Mouse (Mus musculus): ENCODE results near the gene Alg5. TPM values are rescaled to one million over a fixed set of nuclear protein-coding genes. Genes with fewer than 3 reads are reported as not detected.

Gene Alg5
- total and polyA plus RNA-seq, 2 experiments from 2014 or later = 16.3 to 65.1 TPM

DNA sequence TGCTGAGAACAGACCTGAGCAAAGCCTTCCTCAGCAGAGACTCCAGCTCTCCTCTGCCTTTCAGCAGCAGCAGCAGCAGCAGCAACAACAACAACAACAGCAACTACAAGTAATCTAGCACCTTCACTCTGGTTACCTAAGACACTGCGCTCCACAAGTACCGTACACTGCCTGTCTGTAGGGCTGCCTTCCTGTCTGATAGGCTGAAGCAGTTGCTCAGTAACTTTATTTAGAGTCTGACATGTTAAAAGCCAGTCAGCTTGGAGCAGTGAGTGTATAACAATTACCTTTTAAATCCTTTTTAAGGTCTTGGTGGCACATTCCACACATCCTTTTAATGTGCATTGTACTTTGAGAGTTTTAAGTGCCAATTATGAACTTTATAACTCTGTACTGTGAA is 7.8 kb upstream of the Alg5 start:
- Histone ChIP-seq H3K4me1 (ENCODE audit: insufficient read depth, low read length) (no peaks in the 10 kb centered on the region), H3K9me3 (ENCODE audit: low read length) (no peaks in the 10 kb centered on the region), H3K27me3 (ENCODE audit: insufficient read depth, low read length) (no peaks in the 10 kb centered on the region), H3K4me3 (ENCODE audit: low read length) (no peak overlapping the region), H3K9ac (replicated peaks; ENCODE audit: low read length) (no peak overlapping the region), H3K27ac (no peak overlapping the region), H3K36me3 (ENCODE audit: insufficient read depth, low read length) (peaks cover 64% of the 10 kb centered on the region), H3K4me2 (ENCODE audit: low read depth, low read length) (no peak overlapping the region)
- ATAC-seq (no peak), DNase-seq (ENCODE audit: low spot score) (no peak)
- WGBS = 96% methylated on average over 2 of the region's 2 CpGs
- TF ChIP-seq CTCF (IDR thresholded peaks at IDR 0.05; ENCODE audit: low read depth) = no peak

DNA sequence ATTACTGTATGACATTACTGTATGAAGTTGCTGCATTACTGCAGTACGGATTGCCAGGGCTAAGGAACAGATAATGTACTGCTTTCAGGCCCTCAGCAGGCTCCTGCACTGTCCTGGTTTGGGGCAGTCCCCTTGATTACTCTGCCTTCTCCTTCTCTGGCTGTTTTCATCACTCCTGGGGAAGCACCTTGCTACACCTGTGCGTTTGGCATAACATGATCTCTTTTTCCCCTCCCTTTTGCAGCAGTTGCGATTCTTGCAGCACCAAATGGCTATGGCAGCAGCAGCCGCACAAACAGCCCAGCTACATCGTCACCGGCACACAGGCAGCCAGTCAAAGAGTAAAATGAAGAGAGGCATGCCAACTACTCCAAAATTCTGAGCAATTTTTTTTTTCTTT is 7.2 kb upstream of the Alg5 start:
- 91% methylated on average over 6 of the region's 6 CpGs for WGBS

DNA sequence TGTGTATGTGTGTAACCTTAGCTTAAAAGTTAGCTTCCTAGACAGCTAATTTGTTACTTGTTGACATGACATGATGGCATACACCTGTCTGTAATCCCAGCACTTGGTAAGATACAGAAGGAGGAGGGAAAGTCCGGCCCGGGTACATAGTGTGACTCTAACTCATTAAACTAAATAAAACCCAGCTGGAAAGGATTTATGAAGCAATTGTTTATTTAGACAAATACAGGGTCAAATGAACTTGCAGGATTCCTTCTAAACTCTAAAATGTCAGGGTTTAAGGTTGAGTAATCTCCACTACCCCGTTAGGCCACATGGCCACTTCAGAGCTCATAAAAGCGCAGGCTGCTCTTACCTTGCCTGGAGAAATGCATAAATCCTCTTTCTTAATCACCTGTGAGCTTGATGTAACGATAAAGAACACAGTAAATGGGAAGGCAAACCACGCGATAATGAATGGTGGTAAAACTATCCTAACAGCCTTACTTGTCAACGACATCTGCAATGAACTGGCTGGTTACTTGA is 3.7 kb upstream of the Alg5 start:
- H3K4me2 ChIP-seq (ENCODE audit: low read depth, low read length) = no peak overlapping the region
- ATAC-seq (no peak), DNase-seq (ENCODE audit: low spot score) (no peak)
- no peak overlapping the region for H3K27ac ChIP-seq
- H3K4me1 ChIP-seq (ENCODE audit: insufficient read depth, low read length) = peaks cover 4% of the 10 kb centered on the region; the same call in 1 of the 2 replicates
- TF ChIP-seq CTCF (IDR thresholded peaks at IDR 0.05; ENCODE audit: low read depth) = no peak
- H3K9ac ChIP-seq (replicated peaks; ENCODE audit: low read length) = no peak overlapping the region
- no peaks in the 10 kb centered on the region for H3K9me3 ChIP-seq (ENCODE audit: low read length)
- 93% methylated on average over 8 of the region's 8 CpGs for WGBS
- peaks cover 62% of the 10 kb centered on the region for H3K36me3 ChIP-seq (ENCODE audit: insufficient read depth, low read length)
- H3K4me3 ChIP-seq (ENCODE audit: low read length) = no peak overlapping the region
- no peaks in the 10 kb centered on the region for H3K27me3 ChIP-seq (ENCODE audit: insufficient read depth, low read length)

More for the DNA sequence above, 7.2 kb upstream of the Alg5 start:
- ATAC-seq (no peak), DNase-seq (ENCODE audit: low spot score) (no peak)
- H3K9me3 ChIP-seq (ENCODE audit: low read length) = no peaks in the 10 kb centered on the region
- H3K9ac ChIP-seq (replicated peaks; ENCODE audit: low read length) = no peak overlapping the region
- no peak overlapping the region for H3K27ac ChIP-seq
- H3K4me3 ChIP-seq (ENCODE audit: low read length) = no peak overlapping the region
- H3K4me2 ChIP-seq (ENCODE audit: low read depth, low read length) = no peak overlapping the region
- no peaks in the 10 kb centered on the region for H3K27me3 ChIP-seq (ENCODE audit: insufficient read depth, low read length)
- H3K4me1 ChIP-seq (ENCODE audit: insufficient read depth, low read length) = no peaks in the 10 kb centered on the region
- TF ChIP-seq CTCF (IDR thresholded peaks at IDR 0.05; ENCODE audit: low read depth) = no peak
- peaks cover 66% of the 10 kb centered on the region for H3K36me3 ChIP-seq (ENCODE audit: insufficient read depth, low read length)

DNA sequence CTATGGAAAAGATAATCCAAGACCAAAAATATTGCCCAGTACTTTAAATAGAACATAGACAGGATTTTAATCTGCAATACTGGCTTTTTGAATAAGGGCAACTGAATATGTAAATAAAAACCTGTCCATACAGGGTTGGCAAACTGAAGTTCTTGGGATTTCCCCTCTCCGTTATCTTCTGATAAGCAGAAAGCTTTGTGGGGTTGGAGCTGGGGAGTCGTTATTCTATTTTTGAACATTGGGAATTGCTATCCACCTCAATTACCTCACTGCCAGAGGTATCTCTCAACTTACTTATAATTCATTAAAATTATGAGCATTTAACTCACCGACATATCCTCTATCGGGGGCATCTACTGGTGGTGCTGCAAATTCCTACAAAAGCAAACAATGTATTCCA is 3.0 kb upstream of the Alg5 start:
- H3K27me3 ChIP-seq (ENCODE audit: insufficient read depth, low read length) = no peaks in the 10 kb centered on the region
- no peak overlapping the region for H3K4me3 ChIP-seq (ENCODE audit: low read length)
- H3K4me2 ChIP-seq (ENCODE audit: low read depth, low read length) = no peak overlapping the region
- ATAC-seq (no peak), DNase-seq (ENCODE audit: low spot score) (no peak)
- 95% methylated on average over 4 of the region's 4 CpGs for WGBS
- peaks cover 4% of the 10 kb centered on the region; the same call in 1 of the 2 replicates for H3K4me1 ChIP-seq (ENCODE audit: insufficient read depth, low read length)
- no peak for TF ChIP-seq CTCF (IDR thresholded peaks at IDR 0.05; ENCODE audit: low read depth)
- H3K9me3 ChIP-seq (ENCODE audit: low read length) = no peaks in the 10 kb centered on the region
- H3K36me3 ChIP-seq (ENCODE audit: insufficient read depth, low read length) = peaks cover 56% of the 10 kb centered on the region
- H3K27ac ChIP-seq = no peak overlapping the region
- H3K9ac ChIP-seq (replicated peaks; ENCODE audit: low read length) = no peak overlapping the region

DNA sequence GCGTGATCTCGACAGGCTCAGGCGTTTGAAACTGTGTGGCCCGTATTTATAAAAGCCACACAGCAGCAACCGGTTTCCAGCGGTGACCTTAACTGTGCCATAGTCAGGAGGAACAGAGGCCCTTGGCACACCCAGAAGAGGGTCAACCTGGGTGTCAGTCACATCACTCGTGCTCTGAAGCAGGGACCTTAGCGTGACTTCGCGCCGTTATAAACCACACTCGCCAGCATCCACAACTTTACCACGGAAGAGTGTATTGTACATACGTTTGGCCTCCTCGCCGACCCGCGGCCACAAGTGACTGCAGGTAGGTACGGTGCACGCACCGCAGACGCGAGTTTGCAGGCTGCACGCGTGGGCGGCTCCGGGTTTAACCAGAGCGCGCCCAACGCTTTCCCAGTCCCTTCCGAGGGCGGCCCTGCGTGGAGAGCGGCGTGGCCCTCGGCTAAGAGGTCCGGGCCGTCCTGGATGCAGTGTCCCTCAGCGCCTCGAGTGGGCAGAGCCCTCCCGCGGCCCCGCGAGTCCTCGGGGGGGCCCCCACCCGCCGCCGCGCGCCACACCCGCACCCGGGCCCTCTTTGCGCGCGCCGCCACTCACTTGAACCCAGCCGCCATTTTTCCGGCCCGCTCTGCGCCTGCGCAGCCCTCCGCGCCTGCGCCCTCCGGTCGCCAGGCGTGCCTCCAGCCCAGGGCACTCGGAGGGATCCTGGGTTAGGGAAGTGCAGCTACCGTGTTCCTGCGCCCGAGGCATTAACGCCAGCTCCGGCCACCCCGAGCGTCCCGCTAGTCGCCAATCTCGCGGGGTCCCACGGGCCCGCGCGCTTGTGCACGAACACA is 710 bp upstream of the Alg5 start:
- H3K27me3 ChIP-seq (ENCODE audit: insufficient read depth, low read length) = no peaks in the 10 kb centered on the region
- H3K4me2 ChIP-seq (ENCODE audit: low read depth, low read length) = peak overlapping the region; percentile 93
- peak; percentile 95 for ATAC-seq
- H3K9me3 ChIP-seq (ENCODE audit: low read length) = no peaks in the 10 kb centered on the region
- under 1% methylated on average over 83 of the region's 84 CpGs for WGBS
- DNase-seq (ENCODE audit: low spot score) = peak; percentile 94
- TF ChIP-seq CTCF (IDR thresholded peaks at IDR 0.05; ENCODE audit: low read depth) = no peak
- H3K36me3 ChIP-seq (ENCODE audit: insufficient read depth, low read length) = peaks cover 34% of the 10 kb centered on the region
- peak overlapping the region; percentile 99 for H3K27ac ChIP-seq
- peak overlapping the region; percentile 90 for H3K4me3 ChIP-seq (ENCODE audit: low read length)
- peaks cover 4% of the 10 kb centered on the region; the same call in 1 of the 2 replicates for H3K4me1 ChIP-seq (ENCODE audit: insufficient read depth, low read length)
- peak overlapping the region; percentile 96 for H3K9ac ChIP-seq (replicated peaks; ENCODE audit: low read length)

DNA sequence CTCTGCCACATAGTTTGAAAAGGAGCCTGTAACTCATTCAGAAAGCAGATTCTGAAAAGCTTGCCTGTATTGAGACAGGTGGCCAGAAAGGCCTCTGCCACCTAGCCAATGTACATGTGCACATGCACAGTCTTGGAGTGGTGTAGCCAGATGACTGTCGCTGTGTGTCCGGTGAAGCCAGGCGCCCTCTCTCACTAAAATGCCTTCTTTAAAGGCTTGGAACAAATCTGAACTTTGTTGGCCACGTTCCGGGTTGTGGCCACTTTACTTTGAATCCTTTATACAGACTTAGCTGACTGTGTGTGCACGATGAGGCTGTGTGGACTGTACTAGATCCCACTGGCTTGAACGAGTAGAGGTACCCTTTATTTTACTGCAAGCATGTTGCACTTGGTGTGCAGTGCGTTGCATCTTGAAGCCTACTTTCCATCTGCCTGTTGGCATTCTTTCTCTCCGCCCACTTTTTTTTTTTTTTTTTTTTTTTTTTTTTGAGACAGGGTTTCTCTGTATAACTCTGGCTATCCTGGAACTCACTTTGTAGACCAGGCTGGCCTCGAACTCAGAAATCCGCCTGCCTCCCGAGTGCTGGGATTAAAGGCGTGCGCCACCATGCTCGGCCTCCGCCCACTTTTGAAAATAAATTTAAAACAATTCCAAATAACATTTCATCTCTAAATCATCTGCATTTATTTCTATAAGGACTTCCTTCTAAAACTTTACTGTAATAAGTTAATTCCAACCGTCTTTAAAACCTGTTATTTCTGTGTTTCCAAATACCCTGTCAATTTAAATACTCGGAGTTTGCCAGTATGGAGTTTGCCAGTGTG is 975 bp downstream of the Alg5 start:
- Histone ChIP-seq H3K4me1 (ENCODE audit: insufficient read depth, low read length) (peaks cover 4% of the 10 kb centered on the region; the same call in 1 of the 2 replicates), H3K27ac (peak overlapping the region; percentile 99), H3K4me3 (ENCODE audit: low read length) (peak overlapping the region; percentile 90), H3K9ac (replicated peaks; ENCODE audit: low read length) (peak overlapping the region; percentile 96), H3K4me2 (ENCODE audit: low read depth, low read length) (peak overlapping the region; percentile 93), H3K36me3 (ENCODE audit: insufficient read depth, low read length) (peaks cover 30% of the 10 kb centered on the region), H3K27me3 (ENCODE audit: insufficient read depth, low read length) (no peaks in the 10 kb centered on the region), H3K9me3 (ENCODE audit: low read length) (no peaks in the 10 kb centered on the region)
- no peak for TF ChIP-seq CTCF (IDR thresholded peaks at IDR 0.05; ENCODE audit: low read depth)
- ATAC-seq (no peak), DNase-seq (ENCODE audit: low spot score) (peak; percentile 50)
- 52% methylated on average over 18 of the region's 18 CpGs for WGBS

Measured in hindbrain, postnatal 0 days (tissue).